Mouse (Mus musculus) testis, adult 2 months (tissue): ENCODE data around the gene Itpr2. TPM values are rescaled to one million over a fixed set of nuclear protein-coding genes. Genes with fewer than 3 reads are reported as not detected.

Experiments
- H3K27ac ChIP-seq: fragments of 200-500 bp; 2 replicates; pipeline ENCODE4 v1.5.1; 2012; ENCODE audit warnings: low read depth, low read length; ENCODE audit not compliant: control insufficient read depth, insufficient read depth
- H3K27me3 ChIP-seq: fragments of 200-500 bp; 2 replicates; pipeline ENCODE4 v1.6.1; 2012; ENCODE audit warnings: mild to moderate bottlenecking, low read length, moderate library complexity; ENCODE audit not compliant: control insufficient read depth, insufficient read depth
- H3K36me3 ChIP-seq: fragments of 200-500 bp; 2 replicates; pipeline ENCODE4 v1.6.1; 2012; ENCODE audit warnings: mild to moderate bottlenecking, low read length; ENCODE audit not compliant: control insufficient read depth, insufficient read depth
- H3K4me1 ChIP-seq: fragments of 200-500 bp; 2 replicates; pipeline ENCODE4 v1.6.1; 2012; ENCODE audit warnings: low read length; ENCODE audit not compliant: control insufficient read depth, insufficient read depth
- H3K4me3 ChIP-seq: fragments of 200-500 bp; 2 replicates; pipeline ENCODE4 v1.5.1; 2012; ENCODE audit warnings: low read depth, mild to moderate bottlenecking, low read length, moderate library complexity, mixed read lengths; ENCODE audit not compliant: control insufficient read depth
- CTCF ChIP-seq: fragments of 200-500 bp; IDR thresholded peaks from 2 replicates; pipeline ENCODE4 v1.5.1; 2012; ENCODE audit warnings: low read depth, mild to moderate bottlenecking, inconsistent platforms, low read length, moderate library complexity; ENCODE audit not compliant: control insufficient read depth, insufficient read depth, insufficient replicate concordance
- POLR2A ChIP-seq: fragments of 200-500 bp; IDR thresholded peaks from 2 replicates; pipeline ENCODE4 v1.6.1; 2012; ENCODE audit warnings: low read depth, mild to moderate bottlenecking, inconsistent platforms, low read length, moderate library complexity; ENCODE audit not compliant: control insufficient read depth
- polyA plus RNA-seq: library from polyadenylated mRNA; depleted of rRNA; stranded (reverse); fragments of >200 nt; gene quantifications from 2 replicates; pipeline ENCODE4 v1.2.3, GENCODE M21; 2012

The Itpr2 gene
- polyA plus RNA-seq, 1 experiment: 6.9 TPM

DNA sequence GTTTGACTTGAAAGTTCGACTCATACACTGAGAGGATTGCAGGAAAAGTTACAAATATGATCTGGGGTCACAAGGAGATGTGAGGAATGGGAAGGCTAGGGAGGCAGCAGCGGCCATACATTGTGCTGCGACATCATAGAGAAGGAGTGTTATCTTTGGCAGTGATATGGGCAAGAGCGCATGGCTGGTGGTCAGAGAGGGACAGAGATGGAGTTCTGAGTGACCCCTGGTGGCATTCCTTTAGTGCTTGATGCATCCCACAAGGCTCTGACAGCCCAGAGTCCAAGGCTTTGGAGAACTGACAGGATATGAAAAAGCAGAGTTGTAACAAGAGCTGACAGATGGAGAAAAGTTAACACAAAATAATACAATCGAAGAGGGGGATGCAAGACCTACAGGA lies 334.8 kb downstream of the Itpr2 start:
- H3K36me3 ChIP-seq: no peaks in the 10 kb centered on the region
- no peak overlapping the region for H3K27ac ChIP-seq
- no peaks in the 10 kb centered on the region for H3K27me3 ChIP-seq
- H3K4me3 ChIP-seq: no peak overlapping the region
- TF ChIP-seq POLR2A: no peak
- no peak for TF ChIP-seq CTCF
- peaks cover 6% of the 10 kb centered on the region for H3K4me1 ChIP-seq

DNA sequence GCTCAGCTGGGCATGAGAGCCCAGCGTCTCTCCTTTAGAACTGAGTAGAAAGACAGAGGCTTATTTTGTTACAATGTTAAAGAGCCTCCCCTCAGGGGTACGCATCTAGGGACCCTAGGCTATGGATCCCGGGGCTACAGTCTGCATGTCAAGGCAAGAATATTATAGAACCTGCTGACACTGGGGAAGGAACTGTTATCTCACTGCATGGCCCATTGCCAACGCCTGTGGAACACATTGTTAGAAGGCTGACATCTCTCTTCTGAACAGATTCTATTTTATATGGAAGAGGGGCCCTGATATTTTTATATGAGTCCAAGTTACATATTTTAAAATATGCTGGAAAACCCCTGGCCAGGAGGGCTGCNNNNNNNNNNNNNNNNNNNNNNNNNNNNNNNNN lies 342.4 kb downstream of the Itpr2 start:
- Histone ChIP-seq H3K27ac (no peak overlapping the region), H3K27me3 (no peaks in the 10 kb centered on the region), H3K4me1 (no peaks in the 10 kb centered on the region; the same call in 1 of the 2 replicates), H3K4me3 (no peak overlapping the region), H3K36me3 (no peaks in the 10 kb centered on the region)
- TF ChIP-seq CTCF: no peak
- no peak for TF ChIP-seq POLR2A

DNA sequence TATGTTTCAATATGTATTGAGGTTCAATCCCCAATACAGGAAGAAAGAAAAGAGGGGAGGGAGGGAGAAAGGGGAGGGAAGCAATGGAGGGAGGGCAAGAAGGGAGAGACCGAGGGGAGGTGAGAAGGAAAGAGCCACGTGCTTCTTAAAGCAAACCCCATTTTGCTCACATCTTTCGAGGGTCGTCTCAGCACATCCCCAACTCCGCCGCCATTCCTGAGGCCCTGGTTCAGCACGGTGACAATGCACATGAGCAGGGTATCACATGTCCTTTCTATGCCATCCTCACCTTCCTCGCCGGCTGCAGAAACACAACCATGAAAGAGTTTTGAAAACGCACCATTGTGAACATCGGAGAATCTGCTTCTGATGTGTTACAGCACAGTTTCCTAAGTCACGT lies 343.3 kb downstream of the Itpr2 start:
- Histone ChIP-seq H3K4me1 (no peaks in the 10 kb centered on the region; the same call in 1 of the 2 replicates), H3K27ac (no peak overlapping the region), H3K36me3 (no peaks in the 10 kb centered on the region), H3K4me3 (no peak overlapping the region), H3K27me3 (no peaks in the 10 kb centered on the region)
- no peak for TF ChIP-seq CTCF
- TF ChIP-seq POLR2A: no peak

DNA sequence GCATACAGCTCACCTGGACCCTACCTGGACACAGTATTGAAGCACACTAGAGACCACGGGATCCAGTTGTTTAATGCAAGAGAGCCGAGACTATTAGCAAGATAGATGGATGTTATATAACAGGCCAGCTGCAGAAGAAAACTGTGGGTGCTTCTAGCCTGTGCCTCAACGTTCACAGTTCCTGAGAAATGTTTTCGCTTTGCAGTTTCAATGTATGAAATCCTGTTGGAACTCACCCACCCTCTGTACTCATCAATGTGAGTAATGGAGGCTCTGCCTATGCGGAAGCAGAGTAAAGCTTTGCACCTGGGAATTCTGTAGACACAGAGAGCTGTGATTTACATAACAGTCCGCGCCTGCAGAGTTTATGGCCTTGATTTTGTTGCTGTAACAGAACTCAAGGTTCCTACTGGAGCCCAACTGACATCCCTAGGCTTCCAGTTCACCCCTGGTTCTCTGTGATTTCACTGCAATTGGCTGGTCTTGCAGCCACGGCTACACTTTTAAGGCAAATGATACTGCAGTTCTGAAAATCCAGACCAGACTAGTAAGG lies 344.0 kb downstream of the Itpr2 start:
- H3K27me3 ChIP-seq: no peaks in the 10 kb centered on the region
- no peak overlapping the region for H3K27ac ChIP-seq
- TF ChIP-seq POLR2A: no peak
- TF ChIP-seq CTCF: no peak
- H3K4me1 ChIP-seq: no peaks in the 10 kb centered on the region; the same call in 1 of the 2 replicates
- no peak overlapping the region for H3K4me3 ChIP-seq
- no peaks in the 10 kb centered on the region for H3K36me3 ChIP-seq

DNA sequence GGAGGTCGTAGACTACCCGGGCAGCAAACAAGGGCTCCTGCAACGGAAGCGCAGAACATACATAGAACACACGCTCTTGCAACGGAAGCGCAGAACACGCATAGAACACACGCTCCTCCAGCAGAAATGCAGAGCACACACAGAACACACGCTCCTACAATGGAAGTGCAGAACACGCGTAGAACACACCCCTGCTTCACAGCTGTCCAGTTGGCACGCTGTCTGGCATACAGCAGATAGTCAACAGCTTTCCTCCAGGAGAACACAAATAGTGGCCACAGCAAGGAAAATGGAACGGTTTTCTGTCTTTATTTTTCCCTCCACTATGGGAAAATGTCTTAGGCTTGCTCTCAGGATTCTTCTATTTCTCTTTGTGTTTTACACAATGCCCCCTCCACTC lies 344.9 kb downstream of the Itpr2 start:
- no peaks in the 10 kb centered on the region for H3K27me3 ChIP-seq
- no peak overlapping the region for H3K4me3 ChIP-seq
- no peaks in the 10 kb centered on the region; the same call in 1 of the 2 replicates for H3K4me1 ChIP-seq
- H3K36me3 ChIP-seq: no peaks in the 10 kb centered on the region
- H3K27ac ChIP-seq: no peak overlapping the region
- TF ChIP-seq CTCF (no peak), POLR2A (no peak)

DNA sequence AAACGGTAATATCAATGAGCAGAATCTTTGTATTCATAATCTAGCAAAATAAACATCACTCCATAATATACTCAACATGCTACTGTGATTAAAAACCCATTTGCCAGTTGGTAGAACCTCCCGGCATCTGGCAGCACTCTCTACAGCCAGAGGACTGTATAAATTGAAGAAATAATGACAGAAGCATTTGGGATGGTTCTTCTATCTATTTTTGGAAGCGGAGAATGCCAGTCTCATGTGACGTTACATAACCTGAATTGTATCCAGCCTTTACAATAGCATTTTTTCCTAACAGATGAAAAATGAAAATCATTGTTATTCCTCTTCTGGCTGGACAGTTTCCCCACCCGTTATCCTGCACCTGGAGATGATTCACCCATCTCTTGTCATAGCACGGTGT lies 345.5 kb downstream of the Itpr2 start:
- H3K36me3 ChIP-seq: no peaks in the 10 kb centered on the region
- no peak overlapping the region for H3K27ac ChIP-seq
- no peak overlapping the region for H3K4me3 ChIP-seq
- H3K4me1 ChIP-seq: no peaks in the 10 kb centered on the region; the same call in 1 of the 2 replicates
- no peaks in the 10 kb centered on the region for H3K27me3 ChIP-seq
- no peak for TF ChIP-seq CTCF
- TF ChIP-seq POLR2A: no peak

DNA sequence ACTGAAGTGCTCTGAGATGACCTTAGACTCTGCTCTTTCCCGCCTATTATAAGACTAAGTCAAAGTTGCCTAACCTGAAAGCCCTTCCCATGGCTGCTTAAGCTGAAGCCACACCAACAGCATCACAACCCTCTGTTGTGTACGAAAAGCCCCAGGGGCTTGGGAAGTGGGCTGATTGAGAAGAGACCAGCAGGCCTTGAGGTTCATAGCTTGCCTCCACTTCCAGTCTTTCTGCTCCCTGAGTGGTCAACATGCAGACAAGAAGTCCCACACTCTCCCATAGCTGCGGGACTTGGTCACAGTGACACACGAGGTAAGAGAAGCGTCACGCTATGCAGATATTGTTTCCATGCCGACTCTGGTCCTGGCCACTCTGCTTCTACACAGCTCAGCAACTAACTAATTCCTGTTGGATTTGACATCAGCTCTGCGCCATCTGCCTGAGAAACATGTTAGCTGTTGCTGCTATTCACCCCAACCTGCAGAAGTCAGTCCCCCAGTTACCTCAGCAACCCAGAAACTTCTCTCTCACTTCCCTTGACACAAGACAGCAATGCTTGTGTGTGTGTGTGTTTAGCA lies 346.8 kb downstream of the Itpr2 start:
- no peaks in the 10 kb centered on the region for H3K36me3 ChIP-seq
- H3K27me3 ChIP-seq: no peaks in the 10 kb centered on the region
- no peak overlapping the region for H3K4me3 ChIP-seq
- H3K27ac ChIP-seq: no peak overlapping the region
- no peak for TF ChIP-seq CTCF
- TF ChIP-seq POLR2A: no peak
- H3K4me1 ChIP-seq: no peaks in the 10 kb centered on the region; the same call in 1 of the 2 replicates

DNA sequence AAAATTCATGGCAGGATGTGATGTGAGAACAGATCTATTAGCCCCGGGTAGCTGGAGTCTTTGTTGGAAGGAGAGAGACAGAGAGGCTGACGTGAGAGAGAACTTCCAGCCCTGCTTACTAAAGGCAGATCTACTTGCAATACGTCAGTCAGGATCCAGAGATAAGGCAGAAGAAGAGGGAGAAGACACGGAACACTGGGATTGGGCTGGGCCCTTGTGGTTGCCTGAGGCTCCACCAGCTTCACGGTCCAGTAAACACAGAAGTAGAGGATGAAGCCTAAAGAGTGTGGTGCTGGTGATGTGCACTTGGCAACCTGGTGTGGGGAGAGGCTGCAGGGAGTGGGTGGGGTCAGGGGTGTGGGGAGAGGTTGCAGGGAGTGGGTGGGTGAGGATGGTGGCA lies 349.2 kb downstream of the Itpr2 start:
- Histone ChIP-seq H3K4me1 (no peaks in the 10 kb centered on the region), H3K27ac (no peak overlapping the region), H3K36me3 (no peaks in the 10 kb centered on the region), H3K27me3 (no peaks in the 10 kb centered on the region), H3K4me3 (no peak overlapping the region)
- TF ChIP-seq POLR2A: no peak
- no peak for TF ChIP-seq CTCF
